Mouse (Mus musculus): ENCODE measurements at regions not wholly inside any gene's neighbourhood (a gene's known extent, or its start where the extent isn't known, plus 50 kb on each side); places are given as distances from the start of the nearest gene placed in this dataset.
A peak's percentile ranks its signal among the peaks of the same experiment; 100 is the strongest.

GRCm38 (mm10) chr7:135767493-135767892 lies 51.3 kb upstream of the Mki67 start:
- TF ChIP-seq POLR2A (IDR thresholded peaks at IDR 0.05; ENCODE audit: low read depth, low read length) (no peak), CTCF (conservative IDR thresholded peaks at IDR 0.05; ENCODE audit: insufficient read depth, insufficient read length, low read depth, low read length) (no peak)
- Histone ChIP-seq H3K36me3 (ENCODE audit: control insufficient read depth, insufficient read depth, low read length) (no peaks in the 10 kb centered on the region), H3K4me1 (ENCODE audit: control insufficient read depth, insufficient read depth, low read length) (peaks cover 6% of the 10 kb centered on the region; the same call in 1 of the 2 replicates), H3K4me3 (ENCODE audit: insufficient read depth, low read depth, low read length) (no peak overlapping the region), H3K27ac (ENCODE audit: insufficient read depth, low read depth, low read length) (no peak overlapping the region), H3K27me3 (replicated peaks; ENCODE audit: control insufficient read depth, insufficient read depth, low read length) (no peaks in the 10 kb centered on the region)
- DNase-seq, result no peak
- 61% methylated on average over 6 of the region's 6 CpGs for WGBS

DNA sequence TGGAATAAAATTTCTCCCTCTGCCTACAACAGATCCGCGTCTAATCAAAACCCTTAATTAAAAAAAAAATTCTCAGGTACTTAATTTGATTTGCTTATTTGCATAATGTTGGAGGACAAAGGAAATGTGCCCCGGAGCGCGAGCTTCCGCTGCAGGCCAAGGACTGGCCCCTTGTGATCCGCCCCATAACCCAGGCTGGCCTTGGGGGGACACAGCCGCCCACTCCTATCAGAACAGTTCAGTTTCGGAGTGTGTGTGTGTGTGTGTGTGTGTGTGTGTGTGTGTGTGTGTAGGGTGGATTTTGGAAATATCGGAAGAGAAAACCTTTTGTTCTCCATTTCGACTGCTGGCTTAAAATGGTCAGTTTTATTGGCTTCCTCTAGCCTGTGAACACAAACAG lies 51.9 kb upstream of the Mki67 start:
- Histone ChIP-seq H3K36me3 (ENCODE audit: control insufficient read depth, insufficient read depth, low read length) (no peaks in the 10 kb centered on the region), H3K4me3 (ENCODE audit: insufficient read depth, low read depth, low read length) (no peak overlapping the region), H3K27ac (ENCODE audit: insufficient read depth, low read depth, low read length) (no peak overlapping the region), H3K27me3 (replicated peaks; ENCODE audit: control insufficient read depth, insufficient read depth, low read length) (no peaks in the 10 kb centered on the region), H3K4me1 (ENCODE audit: control insufficient read depth, insufficient read depth, low read length) (peaks cover 6% of the 10 kb centered on the region; the same call in 1 of the 2 replicates)
- DNase-seq, result no peak
- 84% methylated on average over 11 of the region's 11 CpGs for WGBS
- no peak for TF ChIP-seq CTCF (conservative IDR thresholded peaks at IDR 0.05; ENCODE audit: insufficient read depth, insufficient read length, low read depth, low read length)
- no peak for TF ChIP-seq POLR2A (IDR thresholded peaks at IDR 0.05; ENCODE audit: low read depth, low read length)

DNA sequence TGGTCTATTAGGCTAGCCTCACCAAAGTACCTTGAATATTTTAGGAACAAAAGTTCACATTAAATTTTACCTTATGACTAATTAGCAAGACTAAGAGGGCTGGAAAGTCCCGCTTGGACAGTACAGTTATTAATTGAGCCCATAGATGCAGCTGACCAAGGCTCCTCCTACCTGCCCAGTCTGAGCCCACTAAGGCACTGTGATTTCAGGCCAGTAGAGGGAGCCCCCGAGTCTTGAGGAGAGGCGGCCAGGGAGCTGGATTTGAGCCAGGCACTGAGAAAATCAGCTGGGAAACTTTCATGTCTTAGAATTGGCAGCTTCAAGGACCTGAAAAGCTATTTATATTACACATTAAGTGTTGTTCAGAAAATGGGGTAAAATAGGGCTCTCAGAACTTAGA lies 52.4 kb upstream of the Mki67 start:
- no peaks in the 10 kb centered on the region for H3K36me3 ChIP-seq (ENCODE audit: control insufficient read depth, insufficient read depth, low read length)
- H3K4me1 ChIP-seq (ENCODE audit: control insufficient read depth, insufficient read depth, low read length), result peaks cover 1% of the 10 kb centered on the region; the same call in 1 of the 2 replicates
- 5% methylated on average over 3 of the region's 3 CpGs for WGBS
- H3K27ac ChIP-seq (ENCODE audit: insufficient read depth, low read depth, low read length), result no peak overlapping the region
- DNase-seq, result peak; percentile 90
- no peaks in the 10 kb centered on the region for H3K27me3 ChIP-seq (replicated peaks; ENCODE audit: control insufficient read depth, insufficient read depth, low read length)
- H3K4me3 ChIP-seq (ENCODE audit: insufficient read depth, low read depth, low read length), result no peak overlapping the region
- TF ChIP-seq CTCF (conservative IDR thresholded peaks at IDR 0.05; ENCODE audit: insufficient read depth, insufficient read length, low read depth, low read length), result peak; percentile 87
- TF ChIP-seq POLR2A (IDR thresholded peaks at IDR 0.05; ENCODE audit: low read depth, low read length), result no peak

DNA sequence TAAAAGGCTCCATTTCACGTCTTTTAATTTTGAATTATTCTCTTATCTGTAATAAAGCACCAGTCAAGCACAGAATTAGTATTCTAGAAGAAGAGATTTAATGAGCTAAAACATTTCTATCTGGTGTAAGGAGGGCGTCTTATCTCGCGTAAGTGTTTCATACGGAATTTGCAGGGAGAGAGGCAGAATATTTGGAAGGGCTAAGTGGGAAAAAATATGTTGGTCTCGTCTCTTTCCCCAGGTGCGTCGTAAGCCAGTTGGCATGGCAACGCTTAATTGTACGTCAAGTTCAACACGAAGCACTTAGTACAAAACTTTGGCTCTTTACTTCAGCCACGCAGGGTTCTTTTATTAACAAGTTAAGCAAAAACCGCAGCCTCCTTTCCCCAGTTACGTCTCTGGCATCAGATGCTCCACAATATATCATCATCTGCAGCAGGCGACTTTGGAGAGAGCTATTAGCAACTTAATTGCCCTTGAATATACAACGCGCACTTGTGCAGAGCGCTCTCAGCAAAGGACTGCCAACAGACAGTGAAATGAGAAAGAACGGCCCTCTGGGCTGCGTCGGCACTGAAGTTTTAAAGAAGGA lies 53.0 kb upstream of the Mki67 start:
- H3K4me1 ChIP-seq (ENCODE audit: control insufficient read depth, insufficient read depth, low read length), result no peaks in the 10 kb centered on the region
- no peak overlapping the region for H3K27ac ChIP-seq (ENCODE audit: insufficient read depth, low read depth, low read length)
- H3K27me3 ChIP-seq (replicated peaks; ENCODE audit: control insufficient read depth, insufficient read depth, low read length), result no peaks in the 10 kb centered on the region
- no peaks in the 10 kb centered on the region for H3K36me3 ChIP-seq (ENCODE audit: control insufficient read depth, insufficient read depth, low read length)
- WGBS, result 30% methylated on average over 21 of the region's 21 CpGs
- DNase-seq, result no peak
- TF ChIP-seq POLR2A (IDR thresholded peaks at IDR 0.05; ENCODE audit: low read depth, low read length) (no peak), CTCF (conservative IDR thresholded peaks at IDR 0.05; ENCODE audit: insufficient read depth, insufficient read length, low read depth, low read length) (no peak)
- H3K4me3 ChIP-seq (ENCODE audit: insufficient read depth, low read depth, low read length), result no peak overlapping the region

DNA sequence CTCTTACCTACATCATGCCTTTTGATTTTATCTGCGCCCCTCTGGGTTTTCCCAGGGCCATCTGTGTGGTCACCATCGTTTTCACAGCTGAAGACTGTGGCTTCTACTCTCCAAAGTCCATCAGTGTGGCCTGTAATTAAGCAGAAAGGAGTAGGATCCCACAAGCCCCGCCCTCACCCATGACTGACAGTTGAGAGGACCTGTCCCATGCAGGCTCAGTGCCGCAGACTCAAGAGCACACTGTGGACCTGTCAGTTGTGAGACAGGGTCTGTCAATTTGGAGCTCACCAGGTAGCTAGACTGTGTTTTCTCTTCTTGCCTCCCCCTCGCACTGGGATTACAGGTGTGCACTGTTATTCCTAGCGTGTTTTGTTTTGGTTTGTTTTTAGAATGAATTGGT lies 53.9 kb upstream of the Mki67 start:
- Histone ChIP-seq H3K4me3 (ENCODE audit: insufficient read depth, low read depth, low read length) (no peak overlapping the region), H3K27me3 (replicated peaks; ENCODE audit: control insufficient read depth, insufficient read depth, low read length) (no peaks in the 10 kb centered on the region), H3K36me3 (ENCODE audit: control insufficient read depth, insufficient read depth, low read length) (no peaks in the 10 kb centered on the region), H3K4me1 (ENCODE audit: control insufficient read depth, insufficient read depth, low read length) (no peaks in the 10 kb centered on the region), H3K27ac (ENCODE audit: insufficient read depth, low read depth, low read length) (no peak overlapping the region)
- no peak for DNase-seq
- WGBS, result 69% methylated on average over 6 of the region's 6 CpGs
- TF ChIP-seq CTCF (conservative IDR thresholded peaks at IDR 0.05; ENCODE audit: insufficient read depth, insufficient read length, low read depth, low read length) (no peak), POLR2A (IDR thresholded peaks at IDR 0.05; ENCODE audit: low read depth, low read length) (no peak)

GRCm38 (mm10) chr7:135775832-135776433 lies 59.8 kb upstream of the Mki67 start:
- H3K36me3 ChIP-seq (ENCODE audit: control insufficient read depth, insufficient read depth, low read length), result no peaks in the 10 kb centered on the region

GRCm38 (mm10) chr7:135790167-135790566 lies 74.0 kb upstream of the Mki67 start:
- TF ChIP-seq CTCF (conservative IDR thresholded peaks at IDR 0.05; ENCODE audit: insufficient read depth, insufficient read length, low read depth, low read length) (no peak), POLR2A (IDR thresholded peaks at IDR 0.05; ENCODE audit: low read depth, low read length) (no peak)
- WGBS, result 89% methylated on average over 1 of the region's 1 CpGs
- no peak for DNase-seq

More at GRCm38 (mm10) chr7:135775832-135776433, 59.8 kb upstream of the Mki67 start:
- DNase-seq, result no peak
- no peak overlapping the region for H3K4me3 ChIP-seq (ENCODE audit: insufficient read depth, low read depth, low read length)
- H3K27ac ChIP-seq (ENCODE audit: insufficient read depth, low read depth, low read length), result no peak overlapping the region
- no peaks in the 10 kb centered on the region for H3K4me1 ChIP-seq (ENCODE audit: control insufficient read depth, insufficient read depth, low read length)
- 53% methylated on average over 7 of the region's 7 CpGs for WGBS
- TF ChIP-seq CTCF (conservative IDR thresholded peaks at IDR 0.05; ENCODE audit: insufficient read depth, insufficient read length, low read depth, low read length) (no peak), POLR2A (IDR thresholded peaks at IDR 0.05; ENCODE audit: low read depth, low read length) (no peak)
- H3K27me3 ChIP-seq (replicated peaks; ENCODE audit: control insufficient read depth, insufficient read depth, low read length), result no peaks in the 10 kb centered on the region

More at GRCm38 (mm10) chr7:135790167-135790566, 74.0 kb upstream of the Mki67 start:
- no peak overlapping the region for H3K27ac ChIP-seq (ENCODE audit: insufficient read depth, low read depth, low read length)
- no peak overlapping the region for H3K4me3 ChIP-seq (ENCODE audit: insufficient read depth, low read depth, low read length)
- H3K4me1 ChIP-seq (ENCODE audit: control insufficient read depth, insufficient read depth, low read length), result no peaks in the 10 kb centered on the region
- no peaks in the 10 kb centered on the region for H3K36me3 ChIP-seq (ENCODE audit: control insufficient read depth, insufficient read depth, low read length)
- no peaks in the 10 kb centered on the region for H3K27me3 ChIP-seq (replicated peaks; ENCODE audit: control insufficient read depth, insufficient read depth, low read length)
